Mouse (Mus musculus): Measurements from ENCODE around the gene Gm8947. TPM values are rescaled to one million over a fixed set of nuclear protein-coding genes. Genes with fewer than 3 reads are reported as not detected.
"Not testable (repeated sequence)": the region's sequence is repeated elsewhere in the genome, so short reads cannot be mapped to it uniquely, and the experiment has no call there.

Gm8947 gene
- total RNA-seq, 2 experiments from 2014 or later, result not detected

- no peak for DNase-seq
Observed at GRCm38 (mm10) chr1:151180167-151180566, 12.0 kb upstream of the Gm8947 start.

GRCm38 (mm10) chr1:151182266-151182665 lies 9.9 kb upstream of the Gm8947 start, which contains the start of gene Gm47985:
TSS of gene Gm47985 (plus strand) at chr1:151182537.
- not testable (repeated sequence) for DNase-seq

- not testable (repeated sequence) for DNase-seq
Observed at GRCm38 (mm10) chr1:151186186-151186585, 6.0 kb upstream of the Gm8947 start.

- not testable (repeated sequence) for DNase-seq
Observed at GRCm38 (mm10) chr1:151186879-151187424, 5.2 kb upstream of the Gm8947 start.

GRCm38 (mm10) chr1:151188469-151188868 lies 3.7 kb upstream of the Gm8947 start:
- no peak for DNase-seq

- not testable (repeated sequence) for DNase-seq
Observed at GRCm38 (mm10) chr1:151192739-151193138, 563 bp downstream of the Gm8947 start.

- not testable (repeated sequence) for DNase-seq
Observed at GRCm38 (mm10) chr1:151195986-151196385, 3.8 kb downstream of the Gm8947 start.

GRCm38 (mm10) chr1:151196690-151197089 lies 4.5 kb downstream of the Gm8947 start:
- not testable (repeated sequence) for DNase-seq

GRCm38 (mm10) chr1:151198120-151198519 lies 5.9 kb downstream of the Gm8947 start, which contains the start of gene Gm47995:
TSS of gene Gm47995 (plus strand) at chr1:151198448.
- DNase-seq, result not testable (repeated sequence)

GRCm38 (mm10) chr1:151200620-151201019 lies 8.4 kb downstream of the Gm8947 start:
- not testable (repeated sequence) for DNase-seq

- DNase-seq, result not testable (repeated sequence)
Observed at GRCm38 (mm10) chr1:151202771-151203170, 10.6 kb downstream of the Gm8947 start.

- not testable (repeated sequence) for DNase-seq
Observed at GRCm38 (mm10) chr1:151203818-151204217, 11.6 kb downstream of the Gm8947 start, which contains the start of gene 3110040M04Rik. TSS of gene 3110040M04Rik (plus strand) at chr1:151204121.

GRCm38 (mm10) chr1:151208493-151208892 lies 16.3 kb downstream of the Gm8947 start:
- not testable (repeated sequence) for DNase-seq

- not testable (repeated sequence) for DNase-seq
Observed at GRCm38 (mm10) chr1:151208944-151209343, 16.8 kb downstream of the Gm8947 start.

GRCm38 (mm10) chr1:151209824-151210355 lies 17.7 kb downstream of the Gm8947 start, which contains the start of gene Gm47996:
TSS of gene Gm47996 (plus strand) at chr1:151210131.
- DNase-seq, result not testable (repeated sequence)

GRCm38 (mm10) chr1:151211666-151212065 lies 19.5 kb downstream of the Gm8947 start:
- DNase-seq, result not testable (repeated sequence)

- no peak for DNase-seq
Observed at GRCm38 (mm10) chr1:151214862-151215261, 22.7 kb downstream of the Gm8947 start.

- DNase-seq, result no peak
Observed at GRCm38 (mm10) chr1:151215985-151216384, 23.8 kb downstream of the Gm8947 start.

GRCm38 (mm10) chr1:151216417-151216816 lies 24.2 kb downstream of the Gm8947 start:
- DNase-seq, result no peak

GRCm38 (mm10) chr1:151219045-151219444 lies 26.9 kb downstream of the Gm8947 start:
- DNase-seq, result no peak

- no peak for DNase-seq
Observed at GRCm38 (mm10) chr1:151220098-151220497, 27.9 kb downstream of the Gm8947 start.

GRCm38 (mm10) chr1:151222561-151223267 lies 30.5 kb downstream of the Gm8947 start:
- no peak for DNase-seq

- DNase-seq, result no peak
Observed at GRCm38 (mm10) chr1:151223377-151223776, 31.2 kb downstream of the Gm8947 start.
